Mouse (Mus musculus) embryo, embryonic 10 days (tissue): Measurements from ENCODE around the gene Sco1.
"Not testable (repeated sequence)": the region's sequence is repeated elsewhere in the genome, so short reads cannot be mapped to it uniquely, and the experiment has no call there.

Source experiments
- DNase-seq: peaks from one replicate; pipeline ENCODE4 v3.0.0-alpha.2; 2015; ENCODE audit warnings: low spot score

Sco1 gene

GRCm38 (mm10) chr11:67052321-67052952 lies at the start of gene Sco1, which contains the start of gene Adprm:
Gene Sco1, plus strand, starts transcription at chr11:67052670.
Gene Adprm, minus strand, starts transcription at chr11:67052594.
- DNase-seq: peak; percentile 96

GRCm38 (mm10) chr11:67002911-67003310 lies 49.6 kb upstream of the Sco1 start:
- DNase-seq: no peak

GRCm38 (mm10) chr11:67007961-67008360 lies 44.5 kb upstream of the Sco1 start:
- no peak for DNase-seq

- DNase-seq: no peak
These were observed 43.9 kb upstream of the Sco1 start for GRCm38 (mm10) chr11:67008528-67008927.

- DNase-seq: peak; percentile 75
These were observed 42.0 kb upstream of the Sco1 start for GRCm38 (mm10) chr11:67010430-67010829.

- no peak for DNase-seq
These were observed 40.8 kb upstream of the Sco1 start for GRCm38 (mm10) chr11:67011635-67012034.

- DNase-seq: peak; percentile 34
These were observed 34.5 kb upstream of the Sco1 start for GRCm38 (mm10) chr11:67017801-67018591.

GRCm38 (mm10) chr11:67019711-67020475 lies 32.6 kb upstream of the Sco1 start:
- DNase-seq: no peak

- DNase-seq: peak; percentile 82
These were observed 31.5 kb upstream of the Sco1 start for GRCm38 (mm10) chr11:67020948-67021347.

- DNase-seq: no peak
These were observed 29.9 kb upstream of the Sco1 start for GRCm38 (mm10) chr11:67022354-67023115.

GRCm38 (mm10) chr11:67023191-67023590 lies 29.3 kb upstream of the Sco1 start:
- DNase-seq: not testable (repeated sequence)

GRCm38 (mm10) chr11:67023802-67024340 lies 28.6 kb upstream of the Sco1 start:
- no peak for DNase-seq

- peak; percentile 96 for DNase-seq
These were observed 27.5 kb upstream of the Sco1 start, which contains the start of gene Tmem220 for GRCm38 (mm10) chr11:67024867-67025477. Gene Tmem220, plus strand, starts transcription at chr11:67025154.

- DNase-seq: no peak
These were observed 21.4 kb upstream of the Sco1 start for GRCm38 (mm10) chr11:67030904-67031602.

- DNase-seq: no peak
These were observed 20.9 kb upstream of the Sco1 start for GRCm38 (mm10) chr11:67031603-67031915.

GRCm38 (mm10) chr11:67034775-67035485 lies 17.5 kb upstream of the Sco1 start:
- DNase-seq: no peak

GRCm38 (mm10) chr11:67036229-67036628 lies 16.2 kb upstream of the Sco1 start:
- DNase-seq: no peak

GRCm38 (mm10) chr11:67036892-67037291 lies 15.6 kb upstream of the Sco1 start:
- no peak for DNase-seq

- no peak for DNase-seq
These were observed 12.7 kb upstream of the Sco1 start for GRCm38 (mm10) chr11:67039799-67040198.

GRCm38 (mm10) chr11:67040483-67040882 lies 12.0 kb upstream of the Sco1 start:
- no peak for DNase-seq
